Comparison of ENCODE assay signal across 33 mouse cellular contexts in the genomic region with DNA sequence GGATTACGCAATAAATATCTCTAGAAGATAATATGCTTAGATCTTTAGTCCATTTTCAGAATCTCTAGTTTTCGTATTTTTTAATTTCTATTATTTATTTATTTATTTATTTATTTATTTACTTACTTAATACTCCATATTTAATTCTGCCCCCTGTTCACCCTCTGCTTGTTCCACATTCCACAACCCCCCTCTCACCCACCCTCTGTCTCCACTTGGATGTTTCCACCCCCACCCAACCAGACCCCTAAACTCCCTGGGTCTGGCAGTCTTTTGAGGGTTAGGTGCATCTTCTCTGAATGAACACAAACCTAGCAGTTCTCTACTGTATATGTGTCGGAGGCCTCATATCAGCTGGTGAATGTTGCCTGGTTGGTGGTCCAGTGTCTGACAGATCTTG.
"Had no signal": no experiment of that assay in that cellular context is flagged by ENCODE, and none has a peak within 500 bp of the region (broad histone marks: within the 10 kb centered on the region; RNA-seq: fewer than 3 reads in every experiment).

No protein-coding gene starts in this region.

- H3K4me3 ChIP-seq: left cerebral cortex, adult 2 months; limb, embryonic 10.5 days; limb, embryonic 12.5 days; limb, embryonic 13.5 days; limb, embryonic 15.5 days; liver, embryonic 12.5 days; liver, embryonic 13.5 days; liver, embryonic 15.5 days; lung, embryonic 15.5 days; megakaryocyte, embryonic 14.5 days; midbrain, embryonic 10.5 days; midbrain, embryonic 12.5 days; midbrain, embryonic 13.5 days; midbrain, embryonic 15.5 days; myocyte; neural tube, embryonic 12.5 days; neural tube, embryonic 13.5 days had no signal

- H3K4me1 ChIP-seq: limb, embryonic 10.5 days; limb, embryonic 12.5 days; limb, embryonic 13.5 days; limb, embryonic 15.5 days; liver, embryonic 12.5 days; liver, embryonic 13.5 days; liver, embryonic 15.5 days; lung, embryonic 15.5 days; megakaryocyte, embryonic 14.5 days; midbrain, embryonic 10.5 days; midbrain, embryonic 12.5 days; midbrain, embryonic 13.5 days; midbrain, embryonic 15.5 days; neural tube, embryonic 12.5 days; neural tube, embryonic 13.5 days had no signal

- H3K27me3 ChIP-seq: limb, embryonic 12.5 days; limb, embryonic 13.5 days; limb, embryonic 15.5 days; liver, embryonic 12.5 days; liver, embryonic 13.5 days; liver, embryonic 15.5 days; lung, embryonic 15.5 days; megakaryocyte, embryonic 14.5 days; midbrain, embryonic 12.5 days; midbrain, embryonic 13.5 days; midbrain, embryonic 15.5 days; neural tube, embryonic 12.5 days; neural tube, embryonic 13.5 days had no signal

- H3K4me2 ChIP-seq: limb, embryonic 12.5 days; limb, embryonic 13.5 days; limb, embryonic 15.5 days; liver, embryonic 11.5 days; liver, embryonic 12.5 days; liver, embryonic 13.5 days; liver, embryonic 15.5 days; lung, embryonic 14.5 days; lung, embryonic 15.5 days; midbrain, embryonic 12.5 days; midbrain, embryonic 13.5 days; midbrain, embryonic 15.5 days; neural tube, embryonic 12.5 days; neural tube, embryonic 13.5 days had no signal

- H3K9me3 ChIP-seq: limb, embryonic 10.5 days; limb, embryonic 12.5 days; limb, embryonic 13.5 days; limb, embryonic 15.5 days; liver, embryonic 12.5 days; liver, embryonic 13.5 days; liver, embryonic 15.5 days; lung, embryonic 15.5 days; midbrain, embryonic 10.5 days; midbrain, embryonic 12.5 days; midbrain, embryonic 13.5 days; midbrain, embryonic 15.5 days; neural tube, embryonic 12.5 days; neural tube, embryonic 13.5 days had no signal

- ATAC-seq: liver, embryonic 12.5 days; liver, postnatal 0 days; lung, postnatal 0 days; midbrain, embryonic 13.5 days; midbrain, embryonic 15.5 days; midbrain, embryonic 16.5 days had no signal

- H3K9ac ChIP-seq: limb, embryonic 12.5 days; limb, embryonic 13.5 days; limb, embryonic 15.5 days; liver, embryonic 12.5 days; liver, embryonic 13.5 days; liver, embryonic 14.5 days; liver, embryonic 15.5 days; liver, postnatal 0 days; lung, embryonic 14.5 days; lung, embryonic 15.5 days; midbrain, embryonic 12.5 days; midbrain, embryonic 13.5 days; midbrain, embryonic 15.5 days; neural tube, embryonic 12.5 days; neural tube, embryonic 13.5 days had no signal

- DNase-seq: left cerebral cortex, postnatal 4 days; liver; liver, embryonic 13.5 days; liver, postnatal 0 days; lung, adult 18-20 months; lung, adult 2 months; lung, embryonic 14.5 days; lung, postnatal 10 days; lung, postnatal 14 days; lung, postnatal 36 days; lung, postnatal 4 days; midbrain, embryonic 14.5 days had no signal

- H3K27ac ChIP-seq: left cerebral cortex, adult 2 months; limb, embryonic 10.5 days; limb, embryonic 12.5 days; limb, embryonic 13.5 days; limb, embryonic 15.5 days; liver, embryonic 12.5 days; liver, embryonic 13.5 days; liver, embryonic 14.5 days; liver, embryonic 15.5 days; lung, embryonic 15.5 days; macrophage; midbrain, embryonic 10.5 days; midbrain, embryonic 12.5 days; midbrain, embryonic 13.5 days; midbrain, embryonic 15.5 days; neural tube, embryonic 12.5 days; neural tube, embryonic 13.5 days had no signal

- H3K36me3 ChIP-seq: limb, embryonic 10.5 days; limb, embryonic 12.5 days; limb, embryonic 13.5 days; limb, embryonic 15.5 days; liver, embryonic 12.5 days; liver, embryonic 13.5 days; liver, embryonic 15.5 days; lung, embryonic 15.5 days; midbrain, embryonic 10.5 days; midbrain, embryonic 12.5 days; midbrain, embryonic 13.5 days; midbrain, embryonic 15.5 days; neural tube, embryonic 12.5 days; neural tube, embryonic 13.5 days had no signal
